Mouse (Mus musculus): ENCODE measurements around the gene BC024978.

- TF ChIP-seq CTCF (IDR thresholded peaks at IDR 0.05) (no peak), POLR2A (IDR thresholded peaks at IDR 0.05; ENCODE audit: insufficient read depth, low read depth, low read length) (no peak)
Measured at GRCm38 (mm10) chr7:27219937-27220336, 24.4 kb downstream of the BC024978 start.
